Mouse (Mus musculus) cerebellum, adult 11 months (tissue): ENCODE results near the gene Bptf.
"Not testable (repeated sequence)": the region's sequence is repeated elsewhere in the genome, so short reads cannot be mapped to it uniquely, and the experiment has no call there.

Experiments
- DNase-seq: peaks from one replicate; pipeline ENCODE4 v3.0.0; 2022

Gene Bptf

GRCm38 (mm10) chr11:107046766-107047620, 84.9 kb downstream of the Bptf start:
- DNase-seq: no peak

- DNase-seq: no peak
Measured at GRCm38 (mm10) chr11:107045546-107045945, 86.4 kb downstream of the Bptf start.

- peak; percentile 75 for DNase-seq
Measured at GRCm38 (mm10) chr11:107044321-107044720, 87.6 kb downstream of the Bptf start.

GRCm38 (mm10) chr11:107043361-107043760, 88.6 kb downstream of the Bptf start:
- DNase-seq: no peak

- DNase-seq: no peak
Measured at GRCm38 (mm10) chr11:107041396-107041795, 90.5 kb downstream of the Bptf start.

- DNase-seq: no peak
Measured at GRCm38 (mm10) chr11:107039417-107039816, 92.5 kb downstream of the Bptf start.

- no peak for DNase-seq
Measured at GRCm38 (mm10) chr11:107034085-107034810, 97.7 kb downstream of the Bptf start.

- DNase-seq: no peak
Measured at GRCm38 (mm10) chr11:107031635-107032034, 100.3 kb downstream of the Bptf start.

- DNase-seq: no peak
Measured at GRCm38 (mm10) chr11:107029536-107029935, 102.4 kb downstream of the Bptf start.

GRCm38 (mm10) chr11:107028754-107029153, 103.2 kb downstream of the Bptf start:
- no peak for DNase-seq

- no peak for DNase-seq
Measured at GRCm38 (mm10) chr11:107028275-107028618, 103.7 kb downstream of the Bptf start.

GRCm38 (mm10) chr11:107027431-107028274, 104.3 kb downstream of the Bptf start:
- peak; percentile 88 for DNase-seq

GRCm38 (mm10) chr11:107026554-107027430, 105.1 kb downstream of the Bptf start:
- no peak for DNase-seq

GRCm38 (mm10) chr11:107025411-107026321, 106.3 kb downstream of the Bptf start, which contains the start of gene 1810010H24Rik:
1810010H24Rik (plus strand) TSS chr11:107025681.
- peak; percentile 41 for DNase-seq

- no peak for DNase-seq
Measured at GRCm38 (mm10) chr11:107024406-107024805, 107.5 kb downstream of the Bptf start.

GRCm38 (mm10) chr11:107022050-107022683, 109.8 kb downstream of the Bptf start:
- DNase-seq: no peak

GRCm38 (mm10) chr11:107019722-107020121, 112.2 kb downstream of the Bptf start:
- DNase-seq: not testable (repeated sequence)

GRCm38 (mm10) chr11:107019318-107019717, 112.6 kb downstream of the Bptf start:
- DNase-seq: no peak

- DNase-seq: no peak
Measured at GRCm38 (mm10) chr11:107018606-107019005, 113.3 kb downstream of the Bptf start.

GRCm38 (mm10) chr11:107017339-107017886, 114.5 kb downstream of the Bptf start:
- no peak for DNase-seq
